Mouse (Mus musculus) erythroblast, embryonic 14.5 days (primary cell): Measurements from ENCODE around the gene Tspan15. TPM values are rescaled to one million over a fixed set of nuclear protein-coding genes. Genes with fewer than 3 reads are reported as not detected.
A peak's percentile ranks its signal among the peaks of the same experiment; 100 is the strongest.

ENCODE experiments used
- H3K27me3 ChIP-seq: 2 replicates; pipeline ENCODE4 v1.6.1; 2012; ENCODE audit warnings: inconsistent platforms; ENCODE audit not compliant: control insufficient read depth
- H3K36me3 ChIP-seq: 2 replicates; pipeline ENCODE4 v1.6.1; 2012; ENCODE audit warnings: mild to moderate bottlenecking, inconsistent platforms; ENCODE audit not compliant: control insufficient read depth
- H3K4me1 ChIP-seq: 2 replicates; pipeline ENCODE4 v1.6.1; 2012; ENCODE audit warnings: inconsistent platforms; ENCODE audit not compliant: control insufficient read depth
- H3K4me3 ChIP-seq: replicated peaks from 2 replicates; pipeline ENCODE3; 2012; ENCODE audit warnings: moderate library complexity, mild to moderate bottlenecking, inconsistent platforms
- H3K9me3 ChIP-seq: 2 replicates; pipeline ENCODE4 v1.6.1; 2012; ENCODE audit warnings: low read length, inconsistent platforms, mixed read lengths; ENCODE audit not compliant: control insufficient read depth
- GATA1 ChIP-seq: IDR thresholded peaks from 2 replicates; pipeline ENCODE4 v1.6.1; 2012; ENCODE audit warnings: low read length, inconsistent platforms, mixed read lengths
- TAL1 ChIP-seq: IDR thresholded peaks from 3 replicates; pipeline ENCODE4 v1.6.1; 2012; ENCODE audit warnings: low read length, inconsistent platforms, mixed read lengths
- polyA plus RNA-seq: library from polyadenylated mRNA; stranded (reverse); fragments of >175 nt; gene quantifications from 2 replicates; pipeline ENCODE4 v1.2.3, GENCODE M21; 2012

Tspan15 gene
- 0.29 and 0.30 TPM in 2 replicates for polyA plus RNA-seq

DNA sequence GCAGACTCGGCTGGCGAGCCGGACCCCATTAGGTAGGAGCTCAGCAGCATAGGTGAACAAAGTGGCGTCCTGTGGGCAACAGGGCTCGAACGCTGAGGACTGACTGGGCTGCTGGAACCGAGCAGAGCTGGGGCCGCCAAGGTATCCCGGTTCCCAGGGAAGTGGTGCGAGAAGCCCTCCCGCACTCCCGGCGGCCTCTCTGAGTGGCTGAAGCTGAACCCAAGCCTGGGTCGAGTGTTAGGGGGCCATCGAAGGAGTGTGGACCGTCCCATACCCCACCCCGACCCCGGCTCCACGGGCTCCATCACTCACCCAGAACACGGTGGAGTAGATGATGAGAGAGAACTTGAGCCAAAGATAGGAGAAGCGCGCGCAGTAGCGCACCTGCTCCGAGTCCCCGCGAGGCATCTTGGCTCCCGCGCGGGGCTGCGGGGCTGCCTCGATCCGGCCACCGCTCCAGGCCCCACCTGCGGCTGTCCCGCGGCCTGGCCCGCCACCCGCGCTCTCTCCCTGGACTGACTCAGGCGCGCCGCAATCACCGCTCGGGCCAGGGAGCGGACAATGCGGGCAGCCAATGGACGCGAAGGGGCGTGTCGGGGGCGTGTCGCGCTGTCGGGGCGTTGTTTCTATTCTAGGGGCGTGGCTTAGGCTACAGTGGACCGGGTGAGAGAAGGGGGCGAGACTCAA lies at the start of gene Tspan15:
Gene Tspan15, minus strand, starts transcription at position 544 of the 687 bp plus-strand sequence.
- H3K4me1 ChIP-seq = peaks cover 83% of the 10 kb centered on the region
- no peaks in the 10 kb centered on the region for H3K9me3 ChIP-seq
- TF ChIP-seq TAL1 = no peak
- TF ChIP-seq GATA1 = no peak
- H3K4me3 ChIP-seq = peak within 1 kb of the TSS; percentile 74
- H3K27me3 ChIP-seq = peaks cover 4% of the 10 kb centered on the region
- no peaks in the 10 kb centered on the region for H3K36me3 ChIP-seq

DNA sequence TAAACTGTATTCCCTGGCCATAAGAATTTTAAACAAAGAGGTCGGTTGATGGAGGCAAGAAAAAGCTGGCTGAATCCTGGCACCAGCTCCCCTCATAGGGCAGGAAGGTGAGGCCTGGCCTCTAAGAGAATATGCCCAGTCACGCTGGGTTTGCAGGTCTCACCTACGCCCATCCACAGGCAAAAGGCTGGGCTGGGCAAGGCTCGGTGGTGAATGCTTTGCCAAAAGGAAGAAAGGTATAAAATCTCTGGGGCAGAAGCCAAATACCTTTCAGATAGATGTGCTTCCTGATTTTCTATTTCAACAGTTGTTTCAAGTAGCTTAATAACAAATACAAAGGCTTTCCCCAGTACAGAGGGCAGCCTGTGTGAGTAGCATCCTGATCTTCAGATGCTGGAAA lies 48.6 kb upstream of the Tspan15 start:
- no peak for TF ChIP-seq TAL1
- no peak for TF ChIP-seq GATA1
- Histone ChIP-seq H3K4me3 (no peak overlapping the region), H3K4me1 (peaks cover 9% of the 10 kb centered on the region), H3K27me3 (no peaks in the 10 kb centered on the region), H3K9me3 (no peaks in the 10 kb centered on the region), H3K36me3 (peaks cover 100% of the 10 kb centered on the region)

DNA sequence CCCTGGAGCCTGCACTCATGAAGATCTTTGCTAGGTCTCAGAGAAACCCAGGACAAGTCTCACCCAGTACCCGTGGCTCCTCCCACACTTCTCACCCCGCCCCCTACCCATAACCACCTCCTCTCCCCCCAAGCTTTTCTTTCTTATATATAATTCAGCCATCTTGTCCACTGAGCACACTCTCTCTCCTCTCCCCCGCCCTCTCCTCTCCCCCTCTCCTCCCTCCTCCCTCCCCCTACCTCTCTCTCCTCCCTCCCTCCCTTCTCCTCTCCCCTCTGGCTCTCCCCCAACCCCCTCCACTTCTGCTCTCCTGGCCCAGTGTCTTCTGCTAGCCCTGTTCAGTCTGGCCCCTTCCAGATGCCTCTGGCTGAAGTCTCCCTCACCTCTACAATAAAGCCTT lies 48.0 kb upstream of the Tspan15 start:
- H3K9me3 ChIP-seq = peaks cover 4% of the 10 kb centered on the region
- H3K4me3 ChIP-seq = no peak overlapping the region
- H3K36me3 ChIP-seq = peaks cover 100% of the 10 kb centered on the region
- H3K27me3 ChIP-seq = no peaks in the 10 kb centered on the region
- peaks cover 9% of the 10 kb centered on the region for H3K4me1 ChIP-seq
- TF ChIP-seq TAL1 (no peak), GATA1 (no peak)

DNA sequence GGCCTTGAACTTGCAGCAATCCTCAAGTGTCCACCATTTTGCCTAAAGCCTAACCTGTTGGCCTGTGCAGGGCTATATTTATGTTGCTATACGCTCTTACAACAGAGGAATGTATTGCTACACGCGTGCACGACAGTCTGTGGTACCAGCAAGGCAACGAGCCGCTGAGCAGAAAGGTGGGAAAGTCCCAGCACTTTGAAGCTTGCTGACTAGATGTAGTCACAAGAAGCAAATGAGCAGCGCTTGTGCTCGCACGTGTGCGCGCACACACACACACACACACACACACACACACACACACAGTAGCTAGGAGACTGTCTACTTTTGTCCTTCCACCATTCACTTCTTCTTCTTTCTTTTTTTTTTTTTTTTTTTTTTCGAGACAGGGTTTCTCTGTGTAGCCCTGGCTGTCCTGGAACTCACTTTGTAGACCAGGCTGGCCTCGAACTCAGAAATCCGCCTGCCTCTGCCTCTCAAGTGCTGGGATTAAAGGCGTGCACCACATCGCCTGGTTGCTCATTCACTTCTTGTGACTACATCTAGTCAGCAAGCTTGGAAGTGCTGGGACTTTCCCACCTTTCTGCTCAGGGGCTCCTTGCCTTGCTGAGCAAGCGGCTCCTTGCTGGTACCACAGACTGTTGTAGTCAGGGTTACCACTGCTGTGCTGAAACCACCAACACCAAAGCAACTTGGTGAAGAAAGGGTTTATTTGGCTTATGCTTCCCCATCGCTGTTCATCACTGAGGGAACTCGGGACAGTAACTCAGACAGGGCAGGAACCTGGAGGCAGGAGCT lies 46.6 kb upstream of the Tspan15 start:
- Histone ChIP-seq H3K4me1 (peaks cover under 1% of the 10 kb centered on the region), H3K4me3 (no peak overlapping the region), H3K27me3 (no peaks in the 10 kb centered on the region), H3K9me3 (peaks cover 4% of the 10 kb centered on the region), H3K36me3 (peaks cover 100% of the 10 kb centered on the region)
- TF ChIP-seq TAL1 = no peak
- TF ChIP-seq GATA1 = no peak

DNA sequence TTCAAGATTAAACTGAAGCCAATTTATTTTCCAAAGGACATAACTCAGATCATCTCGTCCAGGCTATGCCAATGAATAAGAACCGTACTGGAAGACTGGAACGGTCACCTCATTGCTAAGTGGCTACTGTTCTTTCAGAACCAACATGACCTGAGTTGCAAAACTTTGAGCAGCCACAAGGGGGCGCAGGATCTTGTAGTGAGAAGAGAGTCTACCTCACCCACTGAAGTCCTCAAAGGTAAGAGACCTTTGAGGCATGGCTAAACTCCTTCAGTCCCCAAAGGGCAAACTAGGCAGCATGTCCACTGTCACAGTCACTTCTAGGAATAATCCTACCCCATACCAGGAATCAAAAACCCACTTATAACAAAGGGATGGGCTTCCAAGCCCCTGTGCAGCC lies 44.2 kb upstream of the Tspan15 start:
- peaks cover 99% of the 10 kb centered on the region for H3K36me3 ChIP-seq
- H3K9me3 ChIP-seq = peaks cover 4% of the 10 kb centered on the region
- H3K27me3 ChIP-seq = no peaks in the 10 kb centered on the region
- TF ChIP-seq GATA1 (no peak), TAL1 (no peak)
- H3K4me1 ChIP-seq = no peaks in the 10 kb centered on the region
- H3K4me3 ChIP-seq = no peak overlapping the region

DNA sequence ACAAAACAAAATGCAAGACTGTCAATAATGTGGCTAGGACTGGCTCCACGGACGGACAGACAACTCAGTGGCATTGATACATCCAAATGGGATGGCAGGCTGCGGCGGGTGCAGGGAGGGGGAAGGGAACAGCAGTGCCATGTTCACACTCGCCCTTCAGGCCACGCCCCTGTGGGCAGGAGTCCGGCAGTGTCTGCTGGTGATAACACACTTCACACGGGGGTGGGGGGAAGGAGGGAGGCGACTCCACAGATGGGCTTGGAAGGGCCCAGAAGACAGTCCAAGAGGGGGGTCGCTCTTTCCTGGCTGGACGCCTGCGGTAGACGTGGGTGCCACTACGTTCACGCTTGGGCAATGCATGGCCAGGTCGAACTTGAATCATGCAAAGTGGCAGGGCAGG lies 38.2 kb upstream of the Tspan15 start:
- TF ChIP-seq GATA1 = no peak
- no peak for TF ChIP-seq TAL1
- H3K4me1 ChIP-seq = peaks cover 8% of the 10 kb centered on the region
- no peak overlapping the region for H3K4me3 ChIP-seq
- H3K27me3 ChIP-seq = no peaks in the 10 kb centered on the region
- H3K36me3 ChIP-seq = peaks cover 72% of the 10 kb centered on the region
- no peaks in the 10 kb centered on the region for H3K9me3 ChIP-seq

DNA sequence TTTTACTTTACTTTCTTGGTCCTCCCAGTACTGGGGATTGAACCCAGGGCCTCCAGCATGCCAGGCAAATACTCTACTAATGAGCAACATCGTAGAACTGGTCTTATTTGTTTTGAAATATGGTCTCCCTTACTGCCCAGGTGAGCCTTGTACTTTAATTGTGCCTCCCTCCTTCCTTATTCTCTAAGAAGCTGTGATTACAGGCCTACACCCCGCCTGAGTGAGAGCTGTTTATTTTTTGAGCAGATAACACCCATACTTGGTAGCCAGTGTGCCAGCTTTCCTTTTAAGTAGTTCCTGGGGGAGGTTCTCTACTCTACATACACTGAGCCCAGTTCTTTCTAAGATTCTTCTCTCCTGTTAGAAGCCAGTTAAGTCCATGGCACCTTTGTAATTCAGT lies 33.2 kb upstream of the Tspan15 start:
- no peaks in the 10 kb centered on the region for H3K9me3 ChIP-seq
- H3K4me3 ChIP-seq = no peak overlapping the region
- H3K36me3 ChIP-seq = peaks cover 23% of the 10 kb centered on the region
- peaks cover 13% of the 10 kb centered on the region for H3K4me1 ChIP-seq
- no peak for TF ChIP-seq TAL1
- H3K27me3 ChIP-seq = no peaks in the 10 kb centered on the region; the same call in 1 of the 2 replicates

DNA sequence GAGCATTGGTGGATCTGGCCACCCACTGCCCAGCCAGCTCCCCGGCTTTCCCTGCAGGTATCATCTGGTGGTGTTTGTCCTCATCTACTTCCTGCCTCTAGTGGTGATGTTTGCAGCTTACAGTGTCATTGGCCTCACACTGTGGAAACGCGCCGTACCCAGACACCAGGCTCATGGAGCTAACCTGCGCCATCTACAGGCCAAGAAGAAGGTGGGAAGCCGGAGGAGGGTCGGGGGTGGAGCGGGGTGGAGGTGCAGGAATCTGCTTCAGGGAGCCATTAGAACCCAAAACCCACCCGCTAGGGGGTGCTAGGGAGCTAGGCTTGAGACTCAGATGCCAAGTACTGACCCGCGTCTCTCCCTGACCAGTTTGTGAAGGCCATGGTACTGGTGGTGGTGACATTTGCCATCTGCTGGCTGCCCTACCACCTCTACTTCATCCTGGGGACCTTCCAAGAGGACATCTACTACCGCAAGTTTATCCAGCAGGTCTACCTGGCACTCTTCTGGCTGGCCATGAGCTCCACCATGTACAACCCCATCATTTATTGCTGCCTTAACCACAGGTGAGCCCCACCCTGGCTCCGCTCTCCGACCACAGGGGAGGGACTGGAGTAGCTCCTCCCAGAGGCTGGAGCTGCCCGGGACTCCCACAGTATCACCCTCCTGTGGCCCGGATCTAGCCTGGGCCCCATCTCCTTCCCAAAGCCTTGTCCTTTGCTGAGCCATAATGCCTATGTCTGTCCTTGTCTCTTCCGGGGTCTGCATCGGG lies 30.2 kb upstream of the Tspan15 start:
- no peak for TF ChIP-seq GATA1
- TF ChIP-seq TAL1 = no peak
- Histone ChIP-seq H3K27me3 (no peaks in the 10 kb centered on the region; the same call in 1 of the 2 replicates), H3K4me3 (no peak overlapping the region), H3K9me3 (no peaks in the 10 kb centered on the region), H3K4me1 (peaks cover 11% of the 10 kb centered on the region), H3K36me3 (no peaks in the 10 kb centered on the region)

DNA sequence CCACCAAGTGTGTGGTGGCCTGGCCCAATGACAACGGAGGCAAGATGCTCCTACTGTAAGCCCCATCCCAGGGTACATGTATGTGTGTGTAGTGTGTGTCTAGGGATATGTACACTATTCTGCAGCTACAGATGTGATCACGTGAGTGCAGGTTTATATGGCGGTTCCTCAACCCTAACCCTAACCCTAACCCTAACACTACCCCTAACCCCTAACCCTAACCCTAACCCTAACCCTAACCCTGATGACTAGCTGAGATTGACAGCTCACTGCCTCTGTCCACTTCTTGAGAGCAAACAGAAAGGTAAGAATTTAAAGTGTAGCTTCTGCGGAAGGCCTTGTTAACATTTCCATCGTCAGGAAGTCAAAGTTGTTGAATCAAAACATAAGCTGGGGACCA lies 27.2 kb upstream of the Tspan15 start:
- no peak for TF ChIP-seq TAL1
- TF ChIP-seq GATA1 = no peak
- H3K9me3 ChIP-seq = no peaks in the 10 kb centered on the region
- H3K27me3 ChIP-seq = no peaks in the 10 kb centered on the region
- no peaks in the 10 kb centered on the region for H3K36me3 ChIP-seq
- H3K4me1 ChIP-seq = peaks cover 11% of the 10 kb centered on the region
- H3K4me3 ChIP-seq = no peak overlapping the region
